Mouse (Mus musculus) thymus, postnatal 25 days (tissue): ENCODE measurements at regions not wholly inside any gene's neighbourhood (a gene's known extent, or its start where the extent isn't known, plus 50 kb on each side); places are given as distances from the start of the nearest gene placed in this dataset.

Experiments
- DNase-seq: peaks from one replicate; pipeline ENCODE4 v3.0.0; 2022

GRCm38 (mm10) chr15:65646470-65646869, 631.8 kb upstream of the Gm21961 start:
- no peak for DNase-seq

DNA sequence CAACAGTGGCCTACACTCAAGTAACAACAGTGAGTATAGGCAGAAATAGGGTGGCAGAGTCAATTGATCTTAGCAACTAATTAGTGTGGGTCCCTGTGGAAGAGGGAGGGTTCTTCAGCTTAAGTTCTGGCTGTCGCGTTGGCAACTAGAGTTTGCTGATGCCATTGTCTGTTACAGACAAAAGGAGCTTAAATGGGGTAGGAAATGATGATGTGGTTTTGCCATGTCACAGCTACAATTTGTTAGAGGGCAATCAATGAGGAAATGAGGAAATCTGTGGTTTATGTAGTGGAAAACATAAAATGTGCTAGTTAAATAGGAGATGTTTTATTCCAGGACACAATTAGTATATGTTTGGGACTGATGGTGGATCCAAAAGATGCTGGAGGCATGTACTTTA, 624.8 kb upstream of the Gm21961 start:
- no peak for DNase-seq

GRCm38 (mm10) chr15:65637520-65638184, 622.9 kb upstream of the Gm21961 start:
- DNase-seq = peak; percentile 4

GRCm38 (mm10) chr15:65632440-65632839, 617.7 kb upstream of the Gm21961 start:
- DNase-seq = no peak

- no peak for DNase-seq
Measured at GRCm38 (mm10) chr15:65630476-65630875, 615.8 kb upstream of the Gm21961 start.

- no peak for DNase-seq
Measured at GRCm38 (mm10) chr15:65592718-65593477, 578.2 kb upstream of the Gm21961 start.

- DNase-seq = no peak
Measured at GRCm38 (mm10) chr15:65585566-65585965, 570.9 kb upstream of the Gm21961 start.

DNA sequence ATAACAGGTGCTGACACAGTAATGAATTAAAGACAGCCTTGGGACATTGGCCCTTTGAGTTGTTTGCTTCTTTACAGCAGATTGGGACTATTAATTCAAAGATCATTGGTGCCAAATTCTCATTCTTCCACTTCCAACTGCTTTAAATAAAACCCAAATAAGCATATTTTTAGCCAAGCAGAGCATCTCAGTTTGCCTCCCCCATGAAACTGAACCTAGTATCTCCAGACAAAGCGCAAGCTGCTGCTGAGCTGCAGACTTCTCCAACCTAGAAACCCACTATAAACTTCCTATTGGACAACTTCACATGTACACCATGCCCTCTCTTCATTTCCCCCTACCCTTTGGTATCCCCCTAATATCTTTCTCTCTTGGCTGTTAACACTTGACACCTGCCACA, 564.6 kb upstream of the Gm21961 start:
- DNase-seq = no peak

GRCm38 (mm10) chr15:65567931-65568330, 553.2 kb upstream of the Gm21961 start:
- DNase-seq = no peak

DNA sequence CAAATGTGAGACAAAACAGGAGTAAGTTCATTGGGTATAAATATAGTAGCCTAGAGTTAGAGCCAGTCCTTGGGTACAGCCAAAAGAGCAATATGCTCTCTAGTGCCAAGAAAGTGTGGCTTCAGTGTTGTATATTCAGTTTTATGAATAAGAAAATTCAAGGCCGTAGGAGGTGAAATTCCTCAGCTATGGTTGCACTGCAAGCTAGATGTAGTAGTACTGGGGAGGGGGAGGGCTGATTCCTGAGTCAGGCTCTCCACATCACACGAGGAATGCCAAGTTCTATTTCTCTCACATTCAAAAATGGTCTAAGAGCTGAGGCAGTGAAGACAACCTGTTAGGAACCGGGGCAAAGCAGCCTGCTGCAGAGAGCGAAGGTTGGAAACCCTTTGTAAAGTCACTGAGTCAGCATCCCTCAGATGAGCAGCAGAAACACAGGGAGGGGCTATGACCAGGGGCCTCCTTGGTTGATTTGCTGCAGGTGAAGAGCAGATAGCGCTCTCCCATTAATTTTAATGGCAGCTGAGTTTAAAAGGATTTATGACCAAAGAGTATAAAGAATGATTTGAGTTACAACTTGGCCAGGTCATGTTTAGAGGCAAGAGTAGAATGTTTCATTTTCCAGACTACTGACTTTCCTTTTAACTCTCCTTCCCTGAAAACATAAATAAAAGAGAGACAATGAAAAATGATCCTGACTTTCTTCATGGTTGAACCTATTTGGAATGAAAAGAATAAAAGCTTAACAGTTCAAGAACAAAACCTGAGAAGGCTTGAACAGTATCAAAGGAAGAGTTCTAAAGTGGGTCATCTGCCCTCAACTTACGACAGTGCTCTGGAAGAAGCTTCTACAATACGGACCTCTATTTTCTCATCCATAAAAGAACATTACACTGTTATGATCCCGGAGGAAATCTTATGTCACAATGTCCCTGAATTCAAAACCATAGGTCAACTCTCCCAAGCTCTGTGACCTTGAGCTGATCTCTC, 543.4 kb upstream of the Gm21961 start:
- DNase-seq = no peak

- no peak for DNase-seq
Measured at GRCm38 (mm10) chr15:65549046-65549445, 534.3 kb upstream of the Gm21961 start.

- no peak for DNase-seq
Measured at GRCm38 (mm10) chr15:65535606-65536005, 520.9 kb upstream of the Gm21961 start.

- no peak for DNase-seq
Measured at GRCm38 (mm10) chr15:65532241-65532640, 517.5 kb upstream of the Gm21961 start.

DNA sequence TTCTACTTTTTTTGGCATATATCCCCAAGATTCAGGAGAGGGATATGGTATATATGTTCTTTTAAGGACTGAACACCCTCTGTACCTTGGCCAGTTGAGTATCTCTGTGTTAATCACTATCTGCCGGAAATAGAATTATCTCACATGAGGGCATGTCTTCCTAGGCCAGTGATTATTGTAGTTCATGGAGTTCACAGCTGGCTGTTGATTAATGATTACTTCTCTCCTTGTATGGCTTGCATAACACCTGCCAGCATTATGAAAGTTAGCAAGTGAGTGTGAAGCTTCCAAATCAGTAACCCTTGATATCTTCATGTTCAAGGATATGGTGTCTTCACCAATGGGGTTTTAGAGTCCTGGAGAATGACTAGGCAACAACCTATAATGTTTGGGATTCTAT, 488.0 kb upstream of the Gm21961 start:
- no peak for DNase-seq

- DNase-seq = no peak
Measured at GRCm38 (mm10) chr15:65478940-65479339, 464.2 kb upstream of the Gm21961 start.

DNA sequence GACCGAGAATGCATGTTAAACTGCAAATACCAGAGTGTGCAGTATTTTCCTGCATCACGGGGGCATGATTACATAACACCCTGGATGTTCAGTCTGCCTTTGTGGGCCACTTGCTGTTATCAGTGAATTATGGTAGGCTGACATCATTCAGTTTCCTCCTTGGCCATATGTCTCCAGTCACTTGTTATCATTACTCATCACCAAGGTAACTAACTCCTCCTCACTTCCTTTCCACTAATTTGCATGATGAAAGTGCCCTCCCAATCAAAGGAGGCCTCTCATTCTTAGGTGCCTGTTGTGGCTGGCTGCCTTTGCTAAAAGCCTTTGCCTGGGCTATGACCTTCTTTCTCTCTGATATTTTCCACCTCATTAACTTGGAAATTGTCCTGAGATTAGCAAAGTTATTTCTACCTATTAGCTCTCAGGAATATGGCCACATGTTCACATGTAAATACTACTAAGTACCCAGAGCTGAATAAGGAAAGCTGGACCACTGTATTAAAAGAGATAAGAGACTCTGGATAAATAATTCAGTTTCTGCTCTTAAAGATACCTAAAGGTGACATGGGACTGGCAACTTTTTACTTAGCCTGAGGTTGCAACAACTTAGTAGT, 440.6 kb upstream of the Gm21961 start:
- no peak for DNase-seq

DNA sequence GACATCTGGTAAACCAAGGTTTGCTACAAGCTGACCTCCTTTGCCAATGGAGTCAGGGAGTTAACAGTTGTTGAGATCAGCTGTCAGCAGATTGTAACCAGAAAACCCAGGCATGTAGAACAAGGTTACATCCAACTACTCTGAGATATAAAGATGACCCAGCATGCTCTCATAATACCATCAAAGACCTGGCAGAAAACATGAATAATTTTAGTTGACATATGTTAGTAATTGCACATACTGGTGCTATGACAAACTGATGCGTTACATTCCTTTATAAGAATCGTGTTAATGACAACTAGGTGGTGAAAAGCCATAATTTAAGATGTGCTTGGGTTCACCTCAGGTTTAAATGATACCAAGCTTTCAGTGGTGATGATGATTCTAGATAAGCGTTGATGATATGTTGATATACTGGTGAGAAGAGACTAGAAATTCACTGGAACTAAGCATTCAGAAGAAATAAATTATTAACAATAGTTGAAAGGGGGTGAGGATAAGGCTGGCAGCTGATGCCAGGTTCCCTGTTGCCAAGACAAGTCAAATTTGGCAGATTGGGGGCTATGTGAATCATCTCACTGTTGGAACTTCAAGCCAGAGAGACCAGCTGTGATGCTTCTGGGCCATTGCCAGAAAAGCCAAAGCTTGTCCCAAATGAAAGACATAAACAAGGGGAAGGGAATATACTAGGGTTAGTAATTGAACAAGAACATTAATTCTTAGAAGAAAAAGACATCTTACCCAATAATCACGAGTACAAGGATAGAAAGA, 437.7 kb upstream of the Gm21961 start:
- DNase-seq = no peak

DNA sequence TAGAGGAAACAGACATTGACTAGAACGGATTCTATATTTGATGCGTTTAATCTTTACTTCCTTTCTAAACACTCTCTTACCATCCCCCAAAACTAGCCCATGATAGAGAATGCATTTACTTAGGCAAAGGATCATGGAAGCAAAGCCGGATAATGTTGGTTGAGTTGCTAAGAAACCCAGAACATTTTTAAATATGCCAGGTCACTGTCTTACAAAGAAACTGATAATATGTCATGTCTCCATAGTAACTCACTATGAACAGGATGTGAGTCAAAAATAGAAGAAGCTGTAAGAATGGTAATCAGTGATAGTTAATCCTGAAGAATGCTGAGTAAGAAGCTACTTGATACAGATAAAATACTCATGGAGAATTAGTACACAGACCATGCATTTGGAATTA, 405.0 kb upstream of the Gm21961 start:
- DNase-seq = no peak
